Mouse (Mus musculus) thymus, adult 2 months (tissue): ENCODE measurements around the gene Rorc.

Experiments
- CTCF ChIP-seq: fragments of 200-500 bp; IDR thresholded peaks from 2 replicates; pipeline ENCODE4 v1.5.1; 2012; ENCODE audit warnings: mild to moderate bottlenecking, control low read depth, low read length, moderate library complexity, borderline replicate concordance; ENCODE audit not compliant: control insufficient read depth, poor library complexity, insufficient read depth; ENCODE audit errors: extremely low read depth
- POLR2A ChIP-seq: fragments of 200-500 bp; IDR thresholded peaks from 2 replicates; pipeline ENCODE4 v1.6.1; 2012; ENCODE audit warnings: mild to moderate bottlenecking, low read length, control low read depth, moderate library complexity; ENCODE audit not compliant: control insufficient read depth, poor library complexity, insufficient read depth; ENCODE audit errors: extremely low read depth

- no peak for TF ChIP-seq CTCF
- no peak for TF ChIP-seq POLR2A
Measured at GRCm38 (mm10) chr3:94389420-94389819, 16.8 kb downstream of the Rorc start.
